In genomic region chr9:105947577-105947976, GRCm38 (mm10) we compare ENCODE assay signal across 15 mouse cellular contexts. TPM values are rescaled to one million over a fixed set of nuclear protein-coding genes. Genes with fewer than 3 reads are reported as not detected.
A peak's percentile ranks its signal among the peaks of the same experiment; 100 is the strongest.
DNase-seq lines count a peak whose midpoint lies in the region; ATAC-seq lines count a peak whose summit lies in the region.
"Had no signal": no experiment of that assay in that cellular context is flagged by ENCODE, and none has a peak within 500 bp of the region (broad histone marks: within the 10 kb centered on the region; RNA-seq: fewer than 3 reads in every experiment).

No protein-coding gene starts in this region.

- peak; percentile 87 for DNase-seq in brain, adult 2 months (ENCODE audit: low read depth, low spot score)
- DNase-seq in layer of hippocampus, adult 9-11 months: peak; percentile 74
- peak; percentile 56 to 57 for DNase-seq in left cerebral cortex, postnatal 36 days (ENCODE audit: low spot score in 2 of 2)
- no peak for DNase-seq in cerebellum, adult 9-11 months
- no peak for DNase-seq in lung, postnatal 10 days
- DNase-seq in testis, postnatal 10 days (ENCODE audit: low spot score): no peak
- DNase-seq: adrenal gland, postnatal 25 days; cerebellum, postnatal 25 days; heart, adult 18-20 months; kidney, postnatal 14 days; lung, postnatal 14 days; thymus, adult 18-20 months had no signal

- intact Hi-C loops in left cerebral cortex, postnatal 36 days (cut with DNase I): no loop called here

- ATAC-seq in frontal cortex, adult (ENCODE audit: low TSS enrichment): peak; percentile 98
- ATAC-seq: forebrain, embryonic 16.5 days; intestine, embryonic 16.5 days had no signal

RNA-seq across cellular contexts. Expression of gene Col6a5, which starts 12.9 kb away (rescaled TPM):
- under 1 TPM; 0.41 to 0.44 TPM for total RNA-seq in left cerebral cortex, postnatal 36 days (2021)

Comparison
In these comparisons a context has a peak if more than half of its experiments do, and no peak if none do; other contexts are left out.
1. DNase-seq: peak in brain, adult 2 months (single experiment), layer of hippocampus, adult 9-11 months (single experiment) and left cerebral cortex, postnatal 36 days (2 of 2); none in cerebellum, adult 9-11 months (single experiment), lung, postnatal 10 days (single experiment) and testis, postnatal 10 days (single experiment).